Mouse (Mus musculus) natural killer cell, adult 2 months (primary cell): Measurements from ENCODE around the gene Gimap7.

ENCODE experiments used
- DNase-seq, 2 experiments: peaks; one replicate each; pipeline ENCODE4 v3.0.0; 2022; ENCODE audit warnings: low spot score in 2 of 2

Gimap7 gene

GRCm38 (mm10) chr6:48741273-48741672 lies 22.9 kb downstream of the Gimap7 start:
- no peak for DNase-seq

DNA sequence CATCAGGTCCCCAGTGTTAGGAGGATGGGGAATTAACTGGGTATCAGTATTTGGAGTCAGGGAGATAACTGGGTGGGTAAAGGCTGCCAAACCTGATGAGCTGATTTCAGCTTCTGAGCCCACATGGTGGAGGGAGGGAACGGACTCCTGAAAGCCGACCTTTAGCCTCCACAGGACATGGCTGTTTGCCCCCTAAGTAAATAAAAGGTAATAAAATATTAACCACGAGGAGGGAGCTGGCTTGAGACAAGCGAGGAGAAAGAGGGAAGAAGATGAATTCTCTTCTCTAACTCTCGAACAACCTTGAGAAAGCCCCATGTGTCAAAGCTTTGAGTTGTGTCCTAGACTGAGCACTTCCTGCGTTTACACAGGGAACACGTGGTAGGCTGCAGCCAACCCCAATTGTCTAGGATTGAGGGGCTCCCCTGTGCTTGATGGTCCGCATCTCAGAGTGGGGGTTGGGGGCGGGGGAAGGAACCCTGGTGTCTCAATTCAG lies 23.3 kb downstream of the Gimap7 start:
- no peak for DNase-seq

- DNase-seq = peak in 1 of 2 experiments; percentile 25
Measured at GRCm38 (mm10) chr6:48742422-48743351, 24.3 kb downstream of the Gimap7 start.

- DNase-seq = no peak
Measured at GRCm38 (mm10) chr6:48745490-48745889, 27.1 kb downstream of the Gimap7 start.

- peak; percentile 80 to 85 for DNase-seq
Measured at GRCm38 (mm10) chr6:48745959-48746889, 27.8 kb downstream of the Gimap7 start, which contains the start of gene Gimap5. Gimap5 (plus strand) TSS chr6:48746197.

- DNase-seq = peak in 1 of 2 experiments; percentile 75
Measured at GRCm38 (mm10) chr6:48747091-48747966, 28.9 kb downstream of the Gimap7 start.

GRCm38 (mm10) chr6:48763567-48764270 lies 45.3 kb downstream of the Gimap7 start:
- DNase-seq = no peak

GRCm38 (mm10) chr6:48764496-48764895 lies 46.1 kb downstream of the Gimap7 start:
- DNase-seq = no peak

- DNase-seq = peak; percentile 57 to 58
Measured at GRCm38 (mm10) chr6:48768178-48768869, 49.9 kb downstream of the Gimap7 start.

GRCm38 (mm10) chr6:48768933-48769332 lies 50.5 kb downstream of the Gimap7 start:
- no peak for DNase-seq

DNA sequence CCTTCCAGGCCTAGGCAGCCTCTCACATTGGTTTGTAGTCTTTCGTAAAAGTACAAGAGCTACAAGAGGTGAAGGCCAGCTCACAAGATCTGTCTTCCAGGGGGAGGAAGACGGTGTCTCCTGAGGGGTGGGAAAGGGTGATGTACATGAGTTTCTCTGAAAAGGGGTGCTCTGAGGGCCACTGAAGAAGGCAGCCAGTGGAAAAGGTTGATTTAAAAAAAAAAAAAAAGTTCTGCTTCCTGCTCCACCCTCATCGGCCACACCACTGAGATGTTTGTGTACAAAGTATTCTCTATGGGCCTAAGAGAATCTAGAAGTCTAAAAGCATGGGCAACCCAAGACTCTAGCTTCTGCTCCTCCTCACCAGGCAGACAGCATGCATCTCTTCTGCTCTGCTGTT lies 52.3 kb downstream of the Gimap7 start, which contains the start of gene Gimap3:
Gimap3 (minus strand) TSS at position 156 of the 400 bp plus-strand sequence.
- peak; percentile 45 to 51 for DNase-seq

- peak; percentile 73 to 78 for DNase-seq
Measured at GRCm38 (mm10) chr6:48772030-48772429, 53.6 kb downstream of the Gimap7 start.
